Mouse (Mus musculus) G1E (cell line): ENCODE measurements at regions not wholly inside any gene's neighbourhood (a gene's known extent, or its start where the extent isn't known, plus 50 kb on each side); places are given as distances from the start of the nearest gene placed in this dataset.

Source experiments
- CTCF ChIP-seq: IDR thresholded peaks from 2 replicates; pipeline ENCODE4 v1.5.1; 2012; ENCODE audit warnings: low read depth, low read length, inconsistent platforms, mixed read lengths
- GATA1 ChIP-seq: IDR thresholded peaks from 2 replicates; pipeline ENCODE4 v1.6.1; 2012; ENCODE audit warnings: borderline replicate concordance, low read length, inconsistent platforms, mixed read lengths

GRCm38 (mm10) chr10:95057051-95057714 lies 112.5 kb upstream of the Plxnc1 start:
- TF ChIP-seq GATA1 (no peak), CTCF (no peak)
